Mouse (Mus musculus) fat pad, adult 2 months (tissue): ENCODE measurements at regions not wholly inside any gene's neighbourhood (a gene's known extent, or its start where the extent isn't known, plus 50 kb on each side); places are given as distances from the start of the nearest gene placed in this dataset.

Experiments used
- DNase-seq: peaks from one replicate; pipeline ENCODE4 v3.0.0-alpha.2; 2011; ENCODE audit warnings: low read depth, low spot score; ENCODE audit errors: extremely low read depth

GRCm38 (mm10) chr4:95474726-95475406, 82.4 kb upstream of the Fggy start:
- DNase-seq: no peak

GRCm38 (mm10) chr4:95476071-95476724, 81.1 kb upstream of the Fggy start:
- DNase-seq: peak; percentile 34

GRCm38 (mm10) chr4:95483571-95483970, 73.7 kb upstream of the Fggy start:
- peak; percentile 82 for DNase-seq

- DNase-seq: no peak
Measured at GRCm38 (mm10) chr4:95487323-95487722, 70.0 kb upstream of the Fggy start.

- no peak for DNase-seq
Measured at GRCm38 (mm10) chr4:95487969-95488368, 69.3 kb upstream of the Fggy start.

- no peak for DNase-seq
Measured at GRCm38 (mm10) chr4:95489059-95489458, 68.2 kb upstream of the Fggy start.

- no peak for DNase-seq
Measured at GRCm38 (mm10) chr4:95500265-95500664, 57.0 kb upstream of the Fggy start.

- no peak for DNase-seq
Measured at GRCm38 (mm10) chr4:95501164-95501563, 56.1 kb upstream of the Fggy start.

GRCm38 (mm10) chr4:95507141-95507945, 50.0 kb upstream of the Fggy start:
- no peak for DNase-seq
